Mouse (Mus musculus): ENCODE measurements around the gene Kcna1.

Kcna1 gene

DNA sequence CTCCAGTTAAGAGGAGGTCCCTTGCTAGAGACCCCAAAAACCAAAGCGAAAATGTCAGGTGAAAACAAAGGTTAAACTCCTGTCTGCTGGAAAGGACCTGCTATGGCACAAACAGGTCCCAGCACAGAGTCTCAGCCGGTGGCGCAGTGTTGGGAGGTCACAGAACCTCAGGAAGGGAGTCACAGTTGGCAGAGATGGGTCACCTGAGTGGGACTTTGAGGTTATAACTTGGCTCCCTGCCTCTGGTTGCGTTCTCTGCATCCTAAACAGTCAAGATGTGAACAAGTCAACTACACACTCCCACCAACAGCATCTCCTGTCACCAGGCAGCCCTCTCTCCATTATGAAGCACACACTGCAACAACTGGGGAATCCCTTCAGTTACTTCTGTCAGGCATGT is 48.4 kb downstream of the Kcna1 start:
- no peak for DNase-seq (ENCODE audit: low read depth)

DNA sequence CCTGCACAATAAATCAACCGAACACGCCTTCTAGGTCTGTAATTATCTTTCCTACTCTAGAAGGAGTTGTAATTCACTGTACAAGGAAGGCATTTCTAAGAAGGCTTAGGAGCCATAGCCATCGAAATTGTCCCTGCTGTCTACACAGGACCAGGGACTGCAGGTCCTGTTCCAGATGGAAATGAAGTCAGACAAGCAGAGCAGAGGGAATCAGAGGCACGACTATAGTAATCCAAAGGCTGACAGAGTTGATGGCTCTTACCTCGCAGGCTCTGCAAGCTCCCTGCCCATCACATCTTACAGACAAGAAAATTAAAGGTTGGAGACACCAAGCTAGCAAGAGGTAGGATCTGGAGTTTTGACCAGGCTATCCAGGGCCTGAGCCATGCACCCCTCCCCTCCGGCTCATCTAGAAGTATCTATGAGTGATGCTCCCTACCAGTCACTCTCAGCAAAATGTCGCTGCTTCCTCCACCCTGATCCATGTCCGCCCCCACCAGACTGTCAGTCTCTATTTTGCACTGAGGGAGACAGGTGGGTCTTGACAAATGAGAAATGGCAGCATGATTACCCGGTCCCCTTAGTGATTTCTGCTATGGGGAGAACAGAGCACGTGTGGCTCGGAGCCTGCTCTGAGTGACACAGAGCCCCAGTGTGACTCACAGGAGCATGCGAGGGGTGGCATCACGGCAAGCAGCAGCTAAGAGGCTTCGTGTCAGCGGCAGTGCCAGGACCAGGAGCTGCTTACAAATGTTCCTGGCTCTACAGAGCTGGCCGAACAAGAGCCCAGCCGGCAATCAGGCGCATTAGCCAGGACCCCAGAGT is 50.2 kb downstream of the Kcna1 start:
- DNase-seq (ENCODE audit: low read depth): no peak

GRCm38 (mm10) chr6:126595130-126595529 is 51.1 kb downstream of the Kcna1 start:
- no peak for DNase-seq (ENCODE audit: low read depth)

DNA sequence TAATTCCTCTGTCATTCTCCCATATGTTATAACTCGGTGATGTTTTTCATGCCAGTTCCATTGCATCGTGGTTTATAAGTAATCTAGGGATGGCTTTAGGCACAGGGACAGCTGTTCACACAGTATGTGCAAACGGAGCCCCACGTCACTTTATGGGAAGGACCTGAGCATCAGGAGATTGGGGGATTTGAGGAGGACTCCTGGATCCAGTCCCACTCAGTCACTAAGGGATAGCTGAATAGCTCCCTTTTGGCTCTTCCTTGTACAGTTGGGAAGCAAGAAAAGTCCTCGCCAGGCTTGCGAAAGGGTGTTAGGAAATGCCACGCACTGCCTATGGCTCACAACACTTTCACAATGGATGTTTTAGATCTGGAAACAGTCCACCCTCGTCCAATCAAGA is 51.8 kb downstream of the Kcna1 start:
- no peak for DNase-seq (ENCODE audit: low read depth)

GRCm38 (mm10) chr6:126593336-126593735 is 52.8 kb downstream of the Kcna1 start:
- DNase-seq (ENCODE audit: low read depth): no peak

Data from c-Kit-positive CD71-negative TER-119-negative erythroid progenitor cells, embryonic 14.5 days (primary cell).